Comparison of ENCODE assay signal across 10 mouse cellular contexts in genomic region chr1:133452564-133453165, GRCm38 (mm10). TPM values are rescaled to one million over a fixed set of nuclear protein-coding genes. Genes with fewer than 3 reads are reported as not detected.
DNase-seq lines count a peak whose midpoint lies in the region.
"Had no signal": no experiment of that assay in that cellular context is flagged by ENCODE, and none has a peak within 500 bp of the region (broad histone marks: within the 10 kb centered on the region; RNA-seq: fewer than 3 reads in every experiment).

No protein-coding gene starts in this region.

- intact Hi-C loops in gastrocnemius, postnatal 14 days (cut with DNase I; ENCODE audit: low total_unique reads), result no loop called here

- peak; percentile 49 for DNase-seq in gastrocnemius, postnatal 14 days
- no peak for DNase-seq in gastrocnemius, adult 8-10 months (ENCODE audit: low spot score in 2 of 2)
- peak; percentile 46 for DNase-seq in retina, postnatal 1 day
- DNase-seq in retina, embryonic 14.5 days (ENCODE audit: low spot score), result no peak
- DNase-seq in kidney, postnatal 25 days, result peak; percentile 51 to 78
- no peak for DNase-seq in left cerebral cortex, adult 18-20 months (ENCODE audit: low spot score in 2 of 2)
- DNase-seq in natural killer cell, adult 2 months (ENCODE audit: low spot score in 2 of 2), result no peak
- no peak for DNase-seq in cerebellum, postnatal 4 days (ENCODE audit: low spot score in 2 of 2)
- DNase-seq: cerebellum, adult 8-10 months; lung, postnatal 10 days had no signal

RNA-seq across cellular contexts. Expression of gene Sox13, which starts 28.5 kb away (rescaled TPM):
- total RNA-seq in gastrocnemius, postnatal 14 days (2021), result 10 to 100 TPM in 1 of 2 experiments, 1 to 10 TPM in 1; 9.7 to 10.9 TPM
- 1 to 10 TPM; 4.0 to 8.7 (median 6.7) TPM for total RNA-seq in gastrocnemius, adult 8-10 months (2022)
- 10 to 100 TPM in 1 of 2 experiments, 1 to 10 TPM in 1; 9.2 to 11.9 TPM for total RNA-seq in left cerebral cortex, adult 18-20 months (2021)

Comparison
In these comparisons a context has a peak if more than half of its experiments do, and no peak if none do; other contexts are left out.
1. DNase-seq: peak in gastrocnemius, postnatal 14 days (single experiment), retina, postnatal 1 day (single experiment) and kidney, postnatal 25 days (2 of 2); none in gastrocnemius, adult 8-10 months (0 of 2), retina, embryonic 14.5 days (single experiment), left cerebral cortex, adult 18-20 months (0 of 2), natural killer cell, adult 2 months (0 of 2) and cerebellum, postnatal 4 days (0 of 2).